Mouse (Mus musculus): ENCODE results near the gene Bok. TPM values are rescaled to one million over a fixed set of nuclear protein-coding genes. Genes with fewer than 3 reads are reported as not detected.

The Bok gene
- polyA plus RNA-seq, 1 experiment: not detected

DNA sequence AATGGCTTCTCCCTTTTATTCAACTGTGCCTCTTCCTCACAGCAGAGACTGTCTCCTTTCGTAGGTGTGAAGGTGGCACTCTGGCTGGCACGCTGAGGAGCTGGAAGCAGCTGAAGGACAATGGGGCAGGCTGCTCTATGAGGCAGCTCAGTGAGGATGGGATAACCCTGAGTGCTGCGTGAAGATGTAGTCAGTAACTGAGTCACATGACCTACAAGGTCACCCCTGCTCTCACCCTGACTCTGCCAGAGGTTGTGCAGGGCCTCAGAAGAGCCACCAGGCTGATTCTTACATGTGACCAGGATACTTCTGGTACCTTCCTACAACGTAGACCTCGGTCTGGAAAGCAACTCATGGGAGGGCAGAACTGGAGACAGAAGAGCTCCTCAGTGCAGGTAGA lies 40.2 kb downstream of the Bok start:
- TF ChIP-seq TAL1 (IDR thresholded peaks at IDR 0.05; ENCODE audit: low read length) (no peak), GATA1 (IDR thresholded peaks at IDR 0.05; ENCODE audit: low read length) (no peak)
- no peaks in the 10 kb centered on the region for H3K27me3 ChIP-seq (ENCODE audit: control insufficient read depth)

DNA sequence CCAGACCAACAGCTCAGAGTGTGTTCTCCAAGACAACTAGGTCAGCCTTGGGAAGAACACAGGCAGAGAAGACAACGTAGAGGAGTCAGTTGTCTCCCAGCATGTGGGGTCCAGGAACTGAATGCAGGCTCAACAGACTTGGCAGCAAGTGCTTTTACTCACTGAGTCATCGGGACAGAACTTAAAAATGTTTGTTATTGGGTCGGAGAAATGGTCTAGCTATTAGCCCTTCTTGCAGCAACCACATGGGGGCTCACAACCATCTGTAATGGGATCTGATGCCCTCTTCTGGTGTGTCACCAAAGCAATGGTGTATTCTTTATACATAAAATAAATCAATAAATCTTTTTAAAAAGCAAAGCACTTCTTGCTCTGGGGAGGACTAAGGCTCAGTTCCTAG lies 40.7 kb downstream of the Bok start:
- H3K4me3 ChIP-seq (replicated peaks): no peak overlapping the region
- H3K36me3 ChIP-seq (ENCODE audit: control insufficient read depth): peaks cover 17% of the 10 kb centered on the region
- H3K27me3 ChIP-seq (ENCODE audit: control insufficient read depth): no peaks in the 10 kb centered on the region
- TF ChIP-seq GATA1 (IDR thresholded peaks at IDR 0.05; ENCODE audit: low read length): no peak
- no peak for TF ChIP-seq TAL1 (IDR thresholded peaks at IDR 0.05; ENCODE audit: low read length)
- H3K9me3 ChIP-seq (ENCODE audit: control insufficient read depth, low read length): no peaks in the 10 kb centered on the region
- H3K4me1 ChIP-seq (ENCODE audit: control insufficient read depth): peaks cover 7% of the 10 kb centered on the region

More for the DNA sequence above, 40.2 kb downstream of the Bok start:
- Histone ChIP-seq H3K9me3 (ENCODE audit: control insufficient read depth, low read length) (no peaks in the 10 kb centered on the region), H3K4me1 (ENCODE audit: control insufficient read depth) (peaks cover 6% of the 10 kb centered on the region), H3K4me3 (replicated peaks) (no peak overlapping the region), H3K36me3 (ENCODE audit: control insufficient read depth) (peaks cover 18% of the 10 kb centered on the region)

GRCm38 (mm10) chr1:93726974-93727373 lies 41.5 kb downstream of the Bok start:
- TF ChIP-seq GATA1 (IDR thresholded peaks at IDR 0.05; ENCODE audit: low read length) (no peak), TAL1 (IDR thresholded peaks at IDR 0.05; ENCODE audit: low read length) (no peak)
- Histone ChIP-seq H3K4me3 (replicated peaks) (no peak overlapping the region), H3K36me3 (ENCODE audit: control insufficient read depth) (peaks cover 17% of the 10 kb centered on the region), H3K27me3 (ENCODE audit: control insufficient read depth) (no peaks in the 10 kb centered on the region), H3K9me3 (ENCODE audit: control insufficient read depth, low read length) (no peaks in the 10 kb centered on the region), H3K4me1 (ENCODE audit: control insufficient read depth) (peaks cover 9% of the 10 kb centered on the region)

DNA sequence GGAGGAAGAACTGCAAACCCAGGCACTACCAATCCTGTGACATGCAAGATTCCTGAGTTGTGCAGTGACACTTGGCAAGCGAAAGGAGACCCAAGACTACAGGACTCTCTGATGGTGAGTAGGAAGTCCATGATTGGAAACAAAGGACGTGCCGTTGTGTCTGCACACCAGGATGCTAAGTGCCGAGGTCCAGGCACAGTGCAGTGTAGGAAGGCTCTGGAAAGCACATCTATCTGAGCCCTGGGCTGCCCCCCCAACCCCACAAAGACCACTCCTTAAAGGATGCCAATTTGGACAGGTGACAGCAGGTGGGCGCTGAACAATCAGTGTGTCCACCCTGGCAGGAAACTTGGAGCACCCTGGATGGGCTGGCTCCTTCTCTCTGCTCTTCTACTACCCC lies 45.6 kb downstream of the Bok start:
- Histone ChIP-seq H3K27me3 (ENCODE audit: control insufficient read depth) (no peaks in the 10 kb centered on the region), H3K9me3 (ENCODE audit: control insufficient read depth, low read length) (no peaks in the 10 kb centered on the region), H3K4me3 (replicated peaks) (no peak overlapping the region), H3K4me1 (ENCODE audit: control insufficient read depth) (peaks cover 11% of the 10 kb centered on the region), H3K36me3 (ENCODE audit: control insufficient read depth) (peaks cover 4% of the 10 kb centered on the region; the same call in 1 of the 2 replicates)
- TF ChIP-seq TAL1 (IDR thresholded peaks at IDR 0.05; ENCODE audit: low read length) (no peak), GATA1 (IDR thresholded peaks at IDR 0.05; ENCODE audit: low read length) (no peak)

GRCm38 (mm10) chr1:93731880-93732281 lies 46.4 kb downstream of the Bok start:
- H3K27me3 ChIP-seq (ENCODE audit: control insufficient read depth): no peaks in the 10 kb centered on the region
- TF ChIP-seq TAL1 (IDR thresholded peaks at IDR 0.05; ENCODE audit: low read length) (no peak), GATA1 (IDR thresholded peaks at IDR 0.05; ENCODE audit: low read length) (no peak)
- H3K4me3 ChIP-seq (replicated peaks): no peak overlapping the region
- H3K36me3 ChIP-seq (ENCODE audit: control insufficient read depth): peaks cover 2% of the 10 kb centered on the region
- H3K9me3 ChIP-seq (ENCODE audit: control insufficient read depth, low read length): no peaks in the 10 kb centered on the region
- H3K4me1 ChIP-seq (ENCODE audit: control insufficient read depth): peaks cover 13% of the 10 kb centered on the region

- no peaks in the 10 kb centered on the region for H3K27me3 ChIP-seq (ENCODE audit: control insufficient read depth)
- no peak overlapping the region for H3K4me3 ChIP-seq (replicated peaks)
- H3K4me1 ChIP-seq (ENCODE audit: control insufficient read depth): peaks cover 11% of the 10 kb centered on the region
- TF ChIP-seq GATA1 (IDR thresholded peaks at IDR 0.05; ENCODE audit: low read length) (no peak), TAL1 (IDR thresholded peaks at IDR 0.05; ENCODE audit: low read length) (no peak)
- H3K36me3 ChIP-seq (ENCODE audit: control insufficient read depth): no peaks in the 10 kb centered on the region; the same call in none of the 2 replicates
- no peaks in the 10 kb centered on the region for H3K9me3 ChIP-seq (ENCODE audit: control insufficient read depth, low read length)
Observed at GRCm38 (mm10) chr1:93735859-93736258, 50.4 kb downstream of the Bok start.

DNA sequence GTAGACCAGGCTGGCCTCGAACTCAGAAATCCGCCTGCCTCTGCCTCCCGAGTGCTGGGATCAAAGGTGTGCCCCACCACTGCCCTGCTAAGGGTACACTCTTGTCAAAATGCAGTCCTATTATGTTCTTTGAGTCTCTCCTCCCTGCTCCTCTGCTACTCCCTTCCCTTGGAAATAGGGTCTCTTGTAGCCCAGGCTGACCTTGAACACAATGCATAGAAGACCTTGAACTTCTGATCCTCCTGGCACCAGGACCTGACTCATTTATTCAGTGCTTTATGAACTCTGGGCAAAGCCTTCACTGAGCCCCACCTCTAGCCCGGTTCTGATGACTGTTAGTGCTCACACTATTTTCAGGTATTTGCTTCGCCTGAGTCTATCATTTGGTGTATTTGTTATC lies 52.3 kb downstream of the Bok start:
- H3K36me3 ChIP-seq (ENCODE audit: control insufficient read depth): no peaks in the 10 kb centered on the region; the same call in none of the 2 replicates
- no peak for TF ChIP-seq GATA1 (IDR thresholded peaks at IDR 0.05; ENCODE audit: low read length)
- H3K27me3 ChIP-seq (ENCODE audit: control insufficient read depth): no peaks in the 10 kb centered on the region
- H3K4me1 ChIP-seq (ENCODE audit: control insufficient read depth): peaks cover 21% of the 10 kb centered on the region
- H3K4me3 ChIP-seq (replicated peaks): no peak overlapping the region
- H3K9me3 ChIP-seq (ENCODE audit: control insufficient read depth, low read length): no peaks in the 10 kb centered on the region

DNA sequence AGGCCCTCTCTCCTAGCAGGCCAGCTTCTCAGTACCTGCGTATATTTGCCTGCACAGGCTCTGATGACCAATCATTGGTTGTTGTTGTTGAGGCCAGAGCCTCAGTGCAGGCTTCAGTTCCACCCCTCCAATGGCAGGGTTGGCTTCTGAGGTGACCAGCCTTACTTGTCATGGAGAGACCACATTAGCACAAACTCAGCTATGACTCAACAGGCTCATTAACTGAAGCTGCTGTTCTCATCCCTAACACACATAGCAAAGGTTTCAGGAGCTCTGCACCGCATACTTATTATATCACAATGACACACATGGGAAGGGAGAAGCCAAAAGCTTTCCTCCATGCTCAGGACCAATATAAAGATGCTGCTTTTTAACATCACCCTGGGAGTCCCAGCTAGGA lies 55.2 kb downstream of the Bok start:
- H3K36me3 ChIP-seq (ENCODE audit: control insufficient read depth): peaks cover 3% of the 10 kb centered on the region
- H3K27me3 ChIP-seq (ENCODE audit: control insufficient read depth): no peaks in the 10 kb centered on the region
- H3K9me3 ChIP-seq (ENCODE audit: control insufficient read depth, low read length): no peaks in the 10 kb centered on the region
- H3K4me1 ChIP-seq (ENCODE audit: control insufficient read depth): peaks cover 22% of the 10 kb centered on the region
- H3K4me3 ChIP-seq (replicated peaks): no peak overlapping the region
- TF ChIP-seq TAL1 (IDR thresholded peaks at IDR 0.05; ENCODE audit: low read length): no peak
- no peak for TF ChIP-seq GATA1 (IDR thresholded peaks at IDR 0.05; ENCODE audit: low read length)

DNA sequence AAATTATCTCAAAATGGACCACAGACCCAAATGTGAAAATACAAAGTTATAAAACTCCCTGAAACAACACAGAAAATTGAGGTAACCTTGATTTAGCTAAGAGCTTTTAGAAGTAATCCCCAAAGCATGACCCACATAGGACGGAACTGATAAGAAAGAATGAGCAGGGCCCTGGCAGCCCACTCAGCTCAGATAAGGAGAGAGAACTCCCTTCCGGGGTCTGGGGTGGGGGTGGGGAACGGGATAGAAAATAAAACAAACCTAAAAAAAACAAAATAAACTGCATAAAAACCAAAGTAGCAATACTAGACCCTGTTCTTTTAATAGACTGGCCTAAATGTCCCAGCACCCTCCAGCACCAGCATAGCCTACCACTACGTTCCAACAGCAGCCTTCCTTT lies 56.5 kb downstream of the Bok start:
- Histone ChIP-seq H3K27me3 (ENCODE audit: control insufficient read depth) (no peaks in the 10 kb centered on the region), H3K4me3 (replicated peaks) (no peak overlapping the region), H3K36me3 (ENCODE audit: control insufficient read depth) (peaks cover 8% of the 10 kb centered on the region), H3K9me3 (ENCODE audit: control insufficient read depth, low read length) (no peaks in the 10 kb centered on the region), H3K4me1 (ENCODE audit: control insufficient read depth) (peaks cover 19% of the 10 kb centered on the region)
- TF ChIP-seq GATA1 (IDR thresholded peaks at IDR 0.05; ENCODE audit: low read length) (no peak), TAL1 (IDR thresholded peaks at IDR 0.05; ENCODE audit: low read length) (no peak)

DNA sequence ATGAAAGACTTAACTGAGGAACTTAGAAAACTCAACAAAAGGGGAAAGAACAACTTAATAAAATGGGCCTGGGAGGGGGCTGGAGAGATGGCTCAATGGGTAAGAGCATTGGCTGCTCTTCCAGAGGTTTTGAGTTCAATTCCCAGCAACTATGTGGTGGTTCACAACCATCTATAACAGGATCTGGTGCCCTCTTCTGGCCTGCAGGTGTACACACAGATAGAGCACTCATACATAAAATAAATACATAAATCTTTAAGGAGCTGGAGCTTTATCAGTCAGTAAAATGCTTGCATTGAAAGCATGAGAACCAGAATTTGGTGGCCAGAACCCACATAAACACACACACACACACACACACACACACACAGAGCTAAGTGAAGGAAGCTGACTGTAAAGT lies 57.5 kb downstream of the Bok start:
- Histone ChIP-seq H3K4me1 (ENCODE audit: control insufficient read depth) (peaks cover 24% of the 10 kb centered on the region), H3K27me3 (ENCODE audit: control insufficient read depth) (no peaks in the 10 kb centered on the region), H3K4me3 (replicated peaks) (no peak overlapping the region), H3K9me3 (ENCODE audit: control insufficient read depth, low read length) (no peaks in the 10 kb centered on the region), H3K36me3 (ENCODE audit: control insufficient read depth) (peaks cover 8% of the 10 kb centered on the region)
- TF ChIP-seq GATA1 (IDR thresholded peaks at IDR 0.05; ENCODE audit: low read length) (no peak), TAL1 (IDR thresholded peaks at IDR 0.05; ENCODE audit: low read length) (no peak)

Other genes starting within 250 kb of the Bok start
- 2.8 and 2.9 TPM in 2 replicates for gene Hdlbp, start 206.8 kb upstream of the Bok start, polyA plus RNA-seq (2012)
- gene Farp2, start 173.6 kb upstream of the Bok start, polyA plus RNA-seq (2012): 0.02 TPM in 1 of 2 replicates, not detected in the other
- 1.1 and 3.7 TPM in 2 replicates for gene Stk25, start 27.0 kb upstream of the Bok start, polyA plus RNA-seq (2012)
- 4.0 and 4.6 TPM in 2 replicates for gene Atg4b, start 65.8 kb downstream of the Bok start, polyA plus RNA-seq (2012)
- gene Thap4, start 69.2 kb downstream of the Bok start, polyA plus RNA-seq (2012): 2.1 and 5.0 TPM in 2 replicates
- gene Dtymk, start 116.3 kb downstream of the Bok start, polyA plus RNA-seq (2012): 8.8 and 10.0 TPM in 2 replicates
- gene Ing5, start 118.3 kb downstream of the Bok start, polyA plus RNA-seq (2012): 0.26 and 0.33 TPM in 2 replicates
- gene D2hgdh, start 139.2 kb downstream of the Bok start, polyA plus RNA-seq (2012): 0.13 and 0.14 TPM in 2 replicates
- not detected in 2 replicates for gene Gal3st2, start 175.6 kb downstream of the Bok start, polyA plus RNA-seq (2012)
- gene Gal3st2b, start 232.7 kb downstream of the Bok start, polyA plus RNA-seq (2012): not detected in 2 replicates

Data from erythroblast, embryonic 14.5 days (primary cell).